Mouse (Mus musculus) layer of hippocampus, adult 18-20 months (tissue): ENCODE data around the gene Pla2g10. TPM values are rescaled to one million over a fixed set of nuclear protein-coding genes. Genes with fewer than 3 reads are reported as not detected.
"Not testable (repeated sequence)": the region's sequence is repeated elsewhere in the genome, so short reads cannot be mapped to it uniquely, and the experiment has no call there.

Experiments
- DNase-seq, 2 experiments: peaks; one replicate each; pipeline ENCODE4 v3.0.0; 2022; ENCODE audit warnings: low spot score in 2 of 2
- total RNA-seq, 2 experiments: library from RNA; stranded (reverse); gene quantifications; 2 replicates each; pipeline ENCODE4 v1.2.3; 2021

Pla2g10 gene
- total RNA-seq, 2 experiments from 2014 or later, result not detected

DNA sequence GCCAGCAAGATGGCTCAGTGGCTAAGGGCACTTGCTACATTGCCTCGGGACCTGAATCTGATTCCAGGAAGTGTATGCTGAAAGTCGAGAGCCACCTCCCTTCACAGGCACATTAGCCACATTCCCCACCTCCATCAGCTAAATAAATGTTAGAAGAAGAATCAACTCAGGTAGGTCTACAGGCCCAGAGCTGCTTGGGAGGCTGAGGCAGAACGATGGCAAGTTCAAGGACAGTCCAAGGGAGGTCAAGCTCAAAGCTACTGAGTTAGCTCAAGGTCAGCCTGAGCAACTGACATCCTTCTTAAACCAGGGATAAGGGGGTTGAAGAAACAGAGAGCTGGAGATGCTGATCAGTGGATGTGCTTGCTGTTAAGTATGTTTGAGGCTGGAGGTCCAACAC, 2.0 kb upstream of the Pla2g10 start:
- DNase-seq, result no peak

DNA sequence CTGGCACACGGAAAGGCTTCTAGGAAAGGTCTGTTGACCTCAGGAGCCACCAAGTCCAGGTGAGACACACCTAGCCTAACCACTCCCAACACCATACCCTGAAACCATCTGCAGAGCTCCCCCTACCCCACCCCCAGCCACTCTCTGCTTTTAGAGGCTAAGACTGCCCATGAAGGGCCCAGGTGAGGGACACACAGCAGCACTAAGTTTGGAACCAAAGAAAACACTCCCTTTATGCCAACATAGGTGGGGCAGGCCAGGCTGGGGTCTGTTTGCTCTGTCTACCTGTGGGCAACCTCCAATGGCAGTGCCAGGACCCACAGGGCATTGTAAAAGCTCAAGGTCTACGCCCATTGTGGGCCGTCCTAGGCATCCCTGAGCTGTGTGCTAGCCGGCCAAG, 1.4 kb downstream of the Pla2g10 start:
- no peak for DNase-seq

DNA sequence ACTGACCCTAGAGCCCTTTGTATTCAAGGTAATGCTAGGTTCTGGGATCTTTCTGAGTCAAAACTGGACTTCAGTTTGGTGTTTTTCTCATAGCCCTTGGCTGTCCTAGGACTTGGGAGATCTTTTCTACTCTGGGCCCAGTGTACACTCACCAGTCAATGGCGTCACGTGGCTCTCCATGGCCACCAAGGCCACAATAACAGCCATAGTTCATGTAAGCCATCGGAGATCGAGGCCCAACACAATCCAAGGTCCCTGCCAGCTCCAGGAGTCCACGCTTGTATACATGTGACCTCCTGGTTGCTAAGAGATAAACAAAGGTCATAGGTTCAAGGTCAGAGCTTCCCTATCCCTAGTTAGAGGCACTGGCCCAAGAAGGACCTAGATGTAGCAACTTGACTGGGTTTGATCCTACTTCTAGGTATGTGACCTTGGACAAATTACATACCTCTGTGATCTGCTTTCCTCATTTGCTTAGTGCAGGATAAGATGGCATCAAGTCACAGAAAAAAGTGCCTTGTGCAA, 2.9 kb downstream of the Pla2g10 start:
- no peak for DNase-seq

DNA sequence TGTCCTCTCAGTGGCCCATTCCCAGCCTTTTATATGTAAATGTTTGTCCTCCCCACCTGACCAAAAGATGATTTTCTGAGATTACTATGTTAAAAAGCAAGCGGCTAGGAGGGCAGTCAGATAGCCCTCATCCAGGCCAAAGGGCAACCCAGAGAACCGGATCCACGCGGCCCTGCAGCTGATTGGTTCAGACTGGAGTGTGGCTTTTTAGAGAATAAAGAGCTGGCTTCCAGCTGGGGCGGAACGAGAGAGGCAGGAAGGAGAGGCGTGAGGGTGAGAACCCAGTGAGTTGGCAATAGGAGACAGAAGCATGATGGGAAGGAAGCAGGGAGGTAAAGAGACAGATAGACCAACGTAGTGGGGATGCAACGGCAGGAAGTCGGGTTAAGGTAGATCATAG, 7.8 kb downstream of the Pla2g10 start:
- no peak for DNase-seq

DNA sequence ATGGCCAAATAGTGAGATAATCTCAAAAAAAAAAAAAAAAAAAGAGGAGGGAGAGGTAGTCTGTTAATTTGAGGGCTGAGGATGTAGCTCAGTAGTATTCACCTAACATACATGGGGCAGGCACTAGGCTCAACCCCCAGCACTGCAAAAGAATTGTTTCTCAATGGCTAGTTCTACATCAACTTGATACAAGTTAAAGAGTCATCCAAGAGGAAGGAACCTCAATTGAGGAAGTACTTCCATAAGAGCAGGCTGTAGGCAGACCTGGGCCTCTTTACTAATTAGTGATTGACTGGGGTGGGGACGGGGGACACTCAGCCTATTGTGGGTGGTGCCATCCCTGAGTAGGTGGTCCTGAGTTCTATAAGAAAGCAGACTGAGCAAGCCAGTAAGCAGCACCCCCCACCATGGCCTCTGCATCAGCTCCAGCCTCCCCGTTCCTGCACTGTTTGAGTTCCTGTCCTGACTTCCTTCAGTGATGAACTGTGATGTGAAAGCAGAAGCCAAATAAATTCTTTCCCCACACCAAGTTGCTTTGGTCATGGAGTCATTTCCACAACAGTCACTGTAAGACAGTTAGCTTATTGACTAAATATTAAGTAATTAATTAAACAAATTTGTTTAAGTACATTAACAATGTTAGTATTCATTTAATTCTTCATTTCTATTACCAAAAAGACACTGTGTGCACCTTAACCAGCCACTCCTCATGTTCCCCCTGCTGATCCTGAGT, 13.8 kb downstream of the Pla2g10 start:
- DNase-seq, result no peak

DNA sequence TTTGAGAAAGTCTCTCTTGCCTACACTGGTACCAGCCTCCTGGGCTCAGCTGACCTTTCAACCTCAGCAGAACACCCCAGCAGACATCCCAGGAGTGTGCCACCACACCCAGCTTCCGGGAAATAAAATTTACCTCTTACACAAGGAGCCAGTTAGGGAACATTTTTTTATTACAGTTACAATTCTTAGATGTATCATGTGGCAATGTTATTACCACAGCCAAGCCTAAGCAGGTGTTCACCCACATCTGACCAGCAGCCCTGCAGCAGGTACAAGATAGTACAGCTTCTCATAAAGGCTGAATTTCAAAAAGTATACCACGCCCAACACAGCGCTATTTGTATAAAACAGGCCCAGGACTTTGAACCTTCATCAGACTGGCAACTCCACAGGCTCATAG, 15.9 kb downstream of the Pla2g10 start:
- no peak for DNase-seq

DNA sequence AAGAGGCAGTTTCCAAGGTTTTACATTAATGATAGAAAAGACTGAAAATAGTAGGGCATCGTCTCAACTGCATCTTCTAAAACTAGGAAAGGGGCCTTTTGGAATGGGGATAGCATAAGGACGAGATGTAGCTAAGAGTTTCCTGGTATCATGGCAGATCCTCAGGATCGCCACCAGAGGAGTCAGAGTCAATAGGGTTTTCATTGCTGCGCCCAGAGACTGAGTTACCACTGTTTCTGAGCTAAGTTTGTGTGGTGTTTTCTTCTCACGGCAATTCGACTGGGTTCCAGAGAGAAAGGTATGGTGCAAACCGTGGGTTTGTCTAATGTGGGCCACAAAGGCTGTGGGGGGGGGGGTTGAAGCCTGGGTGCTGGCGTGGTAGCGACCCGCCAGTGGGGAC, 26.1 kb downstream of the Pla2g10 start:
- no peak for DNase-seq

DNA sequence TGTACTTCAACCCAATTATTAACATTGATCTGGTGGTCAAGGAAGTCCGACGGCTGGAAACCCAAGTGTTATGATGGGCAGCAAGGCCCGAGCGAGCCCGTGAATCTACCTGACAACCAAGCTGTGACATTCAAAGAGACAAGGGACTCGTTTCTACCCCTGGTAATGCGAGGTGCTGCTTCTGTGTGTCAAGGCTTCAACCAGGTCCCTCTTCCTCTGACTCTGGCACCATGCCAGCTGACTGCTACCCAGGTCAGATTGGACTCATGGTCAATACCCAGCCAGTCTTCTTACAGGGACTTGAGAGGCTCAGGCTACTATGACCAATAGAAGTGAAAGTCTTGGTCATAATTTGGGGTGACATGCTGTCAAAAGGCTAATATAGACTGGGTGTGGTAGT, 28.6 kb downstream of the Pla2g10 start:
- DNase-seq, result no peak

DNA sequence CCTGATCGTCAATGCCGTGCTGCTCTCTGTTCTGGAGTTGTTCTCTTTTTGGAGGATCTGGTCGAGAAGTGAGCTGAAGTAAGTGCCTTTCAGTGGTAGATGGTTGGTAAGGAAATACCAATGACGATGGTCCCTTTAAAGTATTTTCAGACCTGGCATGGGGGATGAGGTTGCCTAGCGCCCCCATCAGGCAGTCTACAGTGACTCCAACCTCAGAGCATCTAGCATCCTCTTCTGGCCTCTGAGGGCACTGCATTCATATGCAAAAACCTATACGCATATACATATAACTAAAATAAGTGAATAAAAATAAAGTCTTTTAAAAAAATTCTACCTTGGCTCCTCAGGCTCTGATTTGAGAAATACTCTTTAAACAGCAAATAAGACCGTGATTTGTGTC, 31.8 kb downstream of the Pla2g10 start:
- no peak for DNase-seq

DNA sequence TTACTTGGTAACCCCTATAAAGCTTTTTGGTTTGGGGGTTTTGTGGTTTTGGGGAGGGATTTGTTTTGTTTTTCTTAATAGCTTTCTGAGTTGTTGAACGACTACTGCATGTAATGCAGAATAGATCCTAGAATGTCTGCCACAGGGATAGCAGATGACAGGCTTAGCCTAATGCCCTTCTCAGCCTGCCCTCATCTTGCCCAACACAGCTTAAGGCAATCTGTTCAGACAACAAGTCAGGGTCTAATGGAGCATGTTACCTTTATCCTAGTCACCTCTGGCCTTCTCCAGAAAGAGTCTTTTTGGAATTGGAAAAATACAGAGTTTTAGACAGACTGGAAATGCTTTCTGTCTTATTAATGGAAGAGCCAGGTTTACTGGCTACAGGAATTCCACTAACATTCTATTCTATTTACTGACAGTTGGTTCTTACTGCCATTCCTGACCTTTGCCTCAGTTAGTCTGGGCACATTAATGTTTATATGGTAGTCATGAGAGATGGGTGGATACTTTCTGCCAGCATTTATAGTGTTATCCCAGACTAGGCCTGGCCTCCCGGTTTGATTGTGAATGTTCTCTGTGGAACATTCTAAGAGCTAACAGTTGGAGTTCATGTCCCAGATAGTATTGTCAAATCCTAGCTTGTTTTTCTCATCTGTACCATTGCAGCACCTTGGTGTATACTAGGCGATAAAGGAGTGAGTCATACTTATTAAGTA, 52.0 kb downstream of the Pla2g10 start:
- no peak for DNase-seq

DNA sequence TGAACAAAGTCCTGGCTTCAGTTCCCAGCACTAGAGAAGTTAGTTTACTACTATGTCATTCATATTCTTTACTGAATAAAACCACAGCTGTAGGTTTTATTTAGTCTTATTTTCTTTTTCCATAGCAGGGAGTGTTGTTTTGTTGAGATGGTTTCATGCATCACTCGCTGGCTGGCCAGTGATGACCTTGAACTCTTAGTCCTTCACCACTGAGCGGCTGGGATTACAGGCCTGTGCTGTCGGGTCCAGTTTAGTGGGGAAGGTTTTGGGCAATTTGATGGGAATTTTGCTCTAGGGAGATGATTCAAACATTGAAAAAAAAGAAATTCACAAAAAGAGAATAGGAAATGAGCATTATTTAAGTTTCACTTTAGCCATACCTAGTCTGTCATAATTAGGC, 56.3 kb downstream of the Pla2g10 start:
- no peak for DNase-seq

DNA sequence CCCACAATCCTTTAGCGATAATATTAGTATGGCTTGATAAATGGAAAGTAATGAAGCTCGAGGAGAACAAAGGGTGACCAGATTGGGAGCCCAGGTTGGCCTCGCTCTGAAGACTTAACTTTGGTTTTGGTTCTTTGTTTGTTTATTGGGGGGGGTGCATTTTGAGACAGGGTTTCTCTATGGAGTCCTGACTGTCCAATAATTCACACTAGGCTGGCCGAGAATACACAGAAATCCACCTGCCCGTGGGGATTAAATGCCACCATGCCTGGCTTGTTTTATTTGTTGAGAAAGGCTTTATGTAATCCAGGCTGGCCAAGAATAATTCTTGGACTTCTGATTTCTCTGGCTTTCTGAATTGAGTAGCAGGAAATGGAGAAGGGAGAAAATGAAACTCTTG, 57.7 kb downstream of the Pla2g10 start:
- no peak for DNase-seq

DNA sequence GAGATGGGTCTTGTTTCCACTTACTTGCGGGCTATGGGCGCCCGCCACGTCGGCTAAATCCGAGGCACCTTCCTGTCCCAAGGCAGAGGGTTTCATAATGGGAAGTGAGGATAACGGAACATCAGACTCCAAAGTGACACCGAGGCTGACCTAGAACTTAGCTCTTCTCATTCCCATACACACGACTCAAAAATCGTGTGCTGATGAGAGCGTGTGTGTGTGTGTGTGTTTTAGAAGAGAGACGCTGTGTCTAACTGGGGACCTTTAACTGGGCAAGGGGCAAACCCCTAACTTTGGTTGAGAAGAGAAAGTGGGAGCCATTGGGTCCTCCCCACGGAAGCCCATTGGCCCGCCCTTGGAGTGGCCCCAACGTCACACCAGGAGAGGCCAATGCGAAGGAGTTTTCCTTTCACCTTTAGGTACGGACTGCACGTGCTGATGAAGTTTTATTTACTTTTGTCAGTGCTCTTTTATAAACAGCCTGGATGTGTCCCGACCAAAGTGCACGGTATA, 58.3 kb downstream of the Pla2g10 start:
- peak; percentile 4 to 29 for DNase-seq

DNA sequence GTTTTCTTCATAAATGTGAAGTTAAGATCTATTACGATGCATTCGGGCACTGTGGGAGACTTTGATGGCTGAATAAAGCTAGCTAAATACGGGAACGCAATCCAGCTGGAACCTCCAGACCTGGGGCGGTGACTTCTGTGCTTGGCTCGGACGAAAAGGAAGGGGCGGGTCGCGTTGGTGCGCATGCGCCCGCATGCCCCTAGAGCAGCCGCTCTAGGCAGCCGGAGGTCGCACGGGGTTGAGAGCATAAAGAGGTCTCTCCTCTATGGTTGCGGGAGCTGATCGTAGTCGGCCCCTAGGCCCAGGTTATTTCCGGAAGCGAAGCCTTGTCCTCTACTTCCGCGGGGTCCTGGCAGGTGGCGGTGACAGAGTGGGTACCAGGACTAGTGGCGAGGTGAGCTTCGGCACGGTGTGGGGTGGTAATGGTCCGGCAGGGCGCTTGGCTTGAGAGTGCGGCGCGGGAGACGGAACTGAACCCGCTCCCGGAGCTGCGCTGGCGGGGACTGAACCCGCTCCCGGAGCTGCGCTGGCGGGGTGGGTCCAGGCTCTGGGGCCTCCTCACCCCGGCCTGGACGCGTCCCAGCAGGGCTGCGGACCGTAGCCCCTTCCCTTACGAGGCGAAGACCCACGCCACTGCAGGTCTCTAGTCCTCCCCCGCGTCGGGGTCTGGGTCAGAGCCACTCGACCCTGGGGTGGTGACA, 58.9 kb downstream of the Pla2g10 start, which contains the start of the genes Bfar and 3110001I22Rik:
Gene Bfar (plus strand): TSS at position 174 of the 701 bp plus-strand sequence.
Gene 3110001I22Rik (plus strand): TSS at position 245 of the 701 bp plus-strand sequence.
- DNase-seq, result peak; percentile 85 to 94

DNA sequence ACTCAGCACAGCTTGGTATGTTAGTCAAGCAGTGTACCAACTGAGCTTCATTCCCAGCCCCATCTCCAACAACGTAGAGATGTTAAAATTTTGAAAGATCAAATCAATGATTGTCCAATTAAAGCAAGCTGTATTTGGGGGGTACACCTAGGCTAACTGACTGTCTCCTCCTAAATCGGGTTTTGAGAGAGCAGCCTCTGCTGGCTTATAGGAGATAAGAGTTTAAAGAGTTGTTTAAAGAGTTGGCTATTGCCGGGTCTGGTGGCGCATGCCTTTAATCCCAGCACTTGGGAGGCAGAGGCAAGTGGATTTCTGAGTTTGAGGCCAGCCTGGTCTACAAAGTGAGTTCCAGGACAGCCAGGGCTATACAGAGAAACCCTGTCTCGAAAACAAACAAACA, 59.9 kb downstream of the Pla2g10 start:
- DNase-seq, result not testable (repeated sequence)

DNA sequence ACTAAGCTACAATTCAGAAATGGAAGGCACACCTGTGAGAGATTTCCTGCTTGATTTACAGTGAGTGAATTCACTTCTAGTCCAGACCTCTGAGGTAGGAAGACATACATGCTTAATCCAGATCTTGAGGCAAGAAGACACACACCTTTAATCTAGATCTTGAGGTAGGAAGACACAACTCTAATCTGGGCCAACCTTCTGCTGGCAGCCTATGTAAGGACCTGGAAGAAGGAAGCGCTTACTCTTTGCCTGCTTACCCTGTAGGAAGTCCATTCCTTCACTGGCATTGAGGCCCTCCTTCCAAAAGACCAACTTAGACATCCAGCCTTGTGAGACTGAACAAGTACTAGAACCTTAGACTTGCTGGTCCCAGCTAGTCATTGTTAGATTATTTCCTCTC, 61.5 kb downstream of the Pla2g10 start:
- no peak for DNase-seq

DNA sequence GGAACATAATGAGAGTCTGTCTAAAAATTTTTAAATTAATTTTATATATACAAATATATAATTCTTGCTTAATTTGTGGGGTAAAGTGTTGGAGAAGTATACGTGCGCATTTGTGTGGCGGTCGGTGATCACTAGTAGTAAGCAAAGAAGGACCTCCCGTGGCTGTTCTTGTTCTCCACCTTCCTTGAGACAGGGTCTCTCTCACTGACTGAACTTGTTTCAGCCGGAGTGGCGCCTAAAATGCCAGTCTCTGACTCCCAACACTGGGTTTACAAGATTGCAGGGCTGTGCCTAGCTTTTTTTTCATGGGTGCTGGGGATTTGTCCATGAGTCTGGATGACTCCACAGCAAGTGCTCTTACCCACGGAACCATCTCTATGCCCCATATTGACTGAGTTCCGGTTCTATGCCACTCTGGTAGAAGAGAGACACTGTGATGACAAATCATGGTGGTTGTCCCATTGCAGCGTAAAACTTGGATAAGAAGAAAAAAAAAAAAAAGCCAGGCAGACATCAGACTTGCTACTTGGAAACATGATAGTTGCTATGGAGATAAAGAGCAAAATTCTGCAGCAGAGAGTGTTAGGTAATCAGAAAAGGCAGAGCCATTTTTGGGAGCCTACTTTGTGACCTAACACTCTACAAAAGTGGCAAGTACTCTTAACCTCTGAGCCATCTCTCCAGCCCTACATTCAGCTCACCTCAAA, 62.2 kb downstream of the Pla2g10 start:
- peak in 1 of 2 experiments; percentile 11 for DNase-seq

DNA sequence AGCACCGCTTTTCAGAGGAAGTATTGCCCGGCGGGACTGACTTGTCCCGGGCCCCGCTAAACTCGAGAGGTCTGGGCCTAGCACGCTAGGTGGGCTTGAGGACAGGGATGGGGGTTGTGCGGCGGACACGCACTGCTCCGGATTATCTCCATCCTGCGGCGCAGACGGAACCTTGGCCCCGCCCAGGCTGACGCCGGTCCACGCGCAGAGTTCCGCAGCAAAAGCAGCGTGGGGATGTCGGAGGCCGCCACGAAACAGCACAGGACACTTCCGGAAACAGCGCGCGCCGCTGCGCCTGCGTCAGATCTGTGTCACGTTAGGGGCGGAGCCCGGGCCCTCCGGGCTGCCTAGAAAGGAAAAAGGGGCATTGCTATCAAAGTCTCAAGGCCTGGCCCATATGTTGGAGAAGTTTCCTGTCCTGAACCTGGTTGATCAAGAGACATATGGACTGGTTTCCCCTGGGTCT, 62.9 kb downstream of the Pla2g10 start, which contains the start of gene Parn:
Gene Parn (minus strand): TSS at position 293 of the 466 bp plus-strand sequence.
- DNase-seq, result peak; percentile 95 to 96
